Mouse (Mus musculus) monocyte, adult 2 months (primary cell): ENCODE data around the gene Zbtb39.
A peak's percentile ranks its signal among the peaks of the same experiment; 100 is the strongest.
"Not testable (repeated sequence)": the region's sequence is repeated elsewhere in the genome, so short reads cannot be mapped to it uniquely, and the experiment has no call there.

ENCODE experiments used
- DNase-seq, 2 experiments: peaks; one replicate each; pipeline ENCODE4 v3.0.0; 2022; ENCODE audit warnings: low spot score in 2 of 2, low read depth in 1 of 2

The Zbtb39 gene

GRCm38 (mm10) chr10:127736916-127737315, 2.4 kb upstream of the Zbtb39 start:
- DNase-seq, result peak; percentile 53 to 55

GRCm38 (mm10) chr10:127737552-127737951, 1.8 kb upstream of the Zbtb39 start:
- DNase-seq, result no peak

- DNase-seq, result no peak
Measured at GRCm38 (mm10) chr10:127738151-127738882, 1.0 kb upstream of the Zbtb39 start.

- peak in 1 of 2 experiments; percentile 15 for DNase-seq
Measured at GRCm38 (mm10) chr10:127739661-127740161, 373 bp downstream of the Zbtb39 start.

- peak in 1 of 2 experiments; percentile 15 for DNase-seq
Measured at GRCm38 (mm10) chr10:127744661-127745060, 5.3 kb downstream of the Zbtb39 start.

- no peak for DNase-seq
Measured at GRCm38 (mm10) chr10:127745886-127746285, 6.5 kb downstream of the Zbtb39 start.

GRCm38 (mm10) chr10:127747254-127747653, 7.9 kb downstream of the Zbtb39 start:
- DNase-seq, result no peak

GRCm38 (mm10) chr10:127748847-127749612, 9.7 kb downstream of the Zbtb39 start:
- DNase-seq, result no peak

- no peak for DNase-seq
Measured at GRCm38 (mm10) chr10:127750136-127750777, 10.9 kb downstream of the Zbtb39 start.

GRCm38 (mm10) chr10:127751548-127751947, 12.2 kb downstream of the Zbtb39 start, which contains the start of gene Gpr182:
Gpr182 (minus strand) TSS chr10:127751732.
- DNase-seq, result no peak

GRCm38 (mm10) chr10:127754566-127755166, 15.3 kb downstream of the Zbtb39 start:
- no peak for DNase-seq

GRCm38 (mm10) chr10:127755246-127755645, 15.9 kb downstream of the Zbtb39 start:
- DNase-seq, result no peak

GRCm38 (mm10) chr10:127755770-127756468, 16.6 kb downstream of the Zbtb39 start:
- no peak for DNase-seq

- DNase-seq, result no peak
Measured at GRCm38 (mm10) chr10:127759181-127760110, 20.1 kb downstream of the Zbtb39 start, which contains the start of the genes Rdh1 and Rdh16f1. Rdh1 (plus strand) TSS chr10:127759721. Rdh16f1 (plus strand) TSS chr10:127759787.

GRCm38 (mm10) chr10:127762926-127763325, 23.6 kb downstream of the Zbtb39 start:
- DNase-seq, result not testable (repeated sequence)

- no peak for DNase-seq
Measured at GRCm38 (mm10) chr10:127763914-127764680, 24.8 kb downstream of the Zbtb39 start.

GRCm38 (mm10) chr10:127766564-127766963, 27.2 kb downstream of the Zbtb39 start:
- no peak for DNase-seq

GRCm38 (mm10) chr10:127776011-127776410, 36.7 kb downstream of the Zbtb39 start, which contains the start of gene Rdh9:
Rdh9 (plus strand) TSS chr10:127776386.
- DNase-seq, result no peak
